Mouse (Mus musculus) right cerebral cortex, postnatal 25 days (tissue): ENCODE measurements at regions not wholly inside any gene's neighbourhood (a gene's known extent, or its start where the extent isn't known, plus 50 kb on each side); places are given as distances from the start of the nearest gene placed in this dataset.

Source experiments
- DNase-seq: peaks from one replicate; pipeline ENCODE4 v3.0.0; 2022

- DNase-seq: no peak
Observed at GRCm38 (mm10) chr12:12814693-12815092, 127.0 kb downstream of the Mycn start.

GRCm38 (mm10) chr12:12812873-12813272 lies 128.8 kb downstream of the Mycn start:
- no peak for DNase-seq

- no peak for DNase-seq
Observed at GRCm38 (mm10) chr12:12810943-12811342, 130.8 kb downstream of the Mycn start.

GRCm38 (mm10) chr12:12810159-12810885 lies 131.4 kb downstream of the Mycn start:
- DNase-seq: peak; percentile 40

GRCm38 (mm10) chr12:12808120-12808519 lies 133.6 kb downstream of the Mycn start:
- DNase-seq: no peak

GRCm38 (mm10) chr12:12803602-12804001 lies 138.1 kb downstream of the Mycn start:
- DNase-seq: no peak

GRCm38 (mm10) chr12:12802396-12802795 lies 139.3 kb downstream of the Mycn start:
- no peak for DNase-seq

GRCm38 (mm10) chr12:12801700-12802099 lies 140.0 kb downstream of the Mycn start:
- DNase-seq: no peak

GRCm38 (mm10) chr12:12800120-12800519 lies 141.6 kb downstream of the Mycn start:
- no peak for DNase-seq

GRCm38 (mm10) chr12:12789052-12789451 lies 152.7 kb downstream of the Mycn start:
- DNase-seq: no peak

GRCm38 (mm10) chr12:12788263-12788852 lies 153.4 kb downstream of the Mycn start:
- DNase-seq: no peak

- DNase-seq: no peak
Observed at GRCm38 (mm10) chr12:12787608-12788262, 154.0 kb downstream of the Mycn start.

GRCm38 (mm10) chr12:12787161-12787560 lies 154.6 kb downstream of the Mycn start:
- no peak for DNase-seq

- DNase-seq: no peak
Observed at GRCm38 (mm10) chr12:12783699-12784605, 157.8 kb downstream of the Mycn start.

GRCm38 (mm10) chr12:12781526-12781925 lies 160.2 kb downstream of the Mycn start:
- no peak for DNase-seq

- no peak for DNase-seq
Observed at GRCm38 (mm10) chr12:12778563-12779256, 163.0 kb downstream of the Mycn start.

- no peak for DNase-seq
Observed at GRCm38 (mm10) chr12:12777422-12777821, 164.3 kb downstream of the Mycn start.

GRCm38 (mm10) chr12:12776783-12777182 lies 164.9 kb downstream of the Mycn start:
- no peak for DNase-seq

- no peak for DNase-seq
Observed at GRCm38 (mm10) chr12:12770970-12771369, 170.7 kb downstream of the Mycn start.

- no peak for DNase-seq
Observed at GRCm38 (mm10) chr12:12766510-12767304, 175.0 kb downstream of the Mycn start.

GRCm38 (mm10) chr12:12765490-12766058 lies 176.1 kb downstream of the Mycn start:
- no peak for DNase-seq
